Mouse (Mus musculus): Measurements from ENCODE around the gene Ift27. TPM values are rescaled to one million over a fixed set of nuclear protein-coding genes. Genes with fewer than 3 reads are reported as not detected.

Gene Ift27
- polyA plus RNA-seq, 1 experiment from 2014 or later = 118 TPM

GRCm38 (mm10) chr15:78186906-78187305 is 13.0 kb upstream of the Ift27 start:
- Histone ChIP-seq H3K27ac (replicated peaks) (no peak overlapping the region), H3K4me1 (peaks cover 10% of the 10 kb centered on the region), H3K9ac (replicated peaks) (no peak overlapping the region), H3K36me3 (no peaks in the 10 kb centered on the region), H3K9me3 (no peaks in the 10 kb centered on the region), H3K4me3 (no peak overlapping the region), H3K27me3 (no peaks in the 10 kb centered on the region), H3K4me2 (replicated peaks) (no peak overlapping the region)
- no peak for ATAC-seq (replicated peaks)
- 59% methylated on average over 5 of the region's 5 CpGs for WGBS

- H3K27ac ChIP-seq (replicated peaks) = no peak overlapping the region
These were observed 11.7 kb upstream of the Ift27 start for GRCm38 (mm10) chr15:78185609-78186008.

GRCm38 (mm10) chr15:78184855-78185254 is 10.9 kb upstream of the Ift27 start:
- Histone ChIP-seq H3K27me3 (no peaks in the 10 kb centered on the region), H3K4me1 (peaks cover 21% of the 10 kb centered on the region), H3K27ac (replicated peaks) (no peak overlapping the region), H3K4me3 (no peak overlapping the region), H3K9me3 (no peaks in the 10 kb centered on the region), H3K9ac (replicated peaks) (no peak overlapping the region), H3K36me3 (no peaks in the 10 kb centered on the region), H3K4me2 (replicated peaks) (no peak overlapping the region)
- peak; percentile 75 for ATAC-seq (replicated peaks)
- WGBS = 5% methylated on average over 10 of the region's 10 CpGs

More at GRCm38 (mm10) chr15:78185609-78186008, 11.7 kb upstream of the Ift27 start:
- Histone ChIP-seq H3K9ac (replicated peaks) (no peak overlapping the region), H3K4me3 (no peak overlapping the region), H3K4me1 (peaks cover 21% of the 10 kb centered on the region), H3K4me2 (replicated peaks) (no peak overlapping the region), H3K36me3 (no peaks in the 10 kb centered on the region), H3K9me3 (no peaks in the 10 kb centered on the region), H3K27me3 (no peaks in the 10 kb centered on the region)
- ATAC-seq (replicated peaks) = no peak
- 90% methylated on average over 4 of the region's 4 CpGs for WGBS

GRCm38 (mm10) chr15:78181701-78182405 is 7.9 kb upstream of the Ift27 start:
- H3K36me3 ChIP-seq = no peaks in the 10 kb centered on the region
- no peak overlapping the region for H3K4me3 ChIP-seq
- H3K27me3 ChIP-seq = no peaks in the 10 kb centered on the region
- 12% methylated on average over 8 of the region's 8 CpGs for WGBS
- H3K27ac ChIP-seq (replicated peaks) = peak overlapping the region; percentile 88
- peaks cover 24% of the 10 kb centered on the region for H3K4me1 ChIP-seq
- H3K4me2 ChIP-seq (replicated peaks) = 0 out of 2 replicates have a peak overlapping the region, but pooled peaks have one; percentile 8
- H3K9me3 ChIP-seq = no peaks in the 10 kb centered on the region
- H3K9ac ChIP-seq (replicated peaks) = peak overlapping the region; percentile 11; the same call in 1 of the 2 replicates
- ATAC-seq (replicated peaks) = peak; percentile 73

- Histone ChIP-seq H3K4me2 (replicated peaks) (no peak overlapping the region), H3K27me3 (no peaks in the 10 kb centered on the region), H3K36me3 (no peaks in the 10 kb centered on the region), H3K4me3 (no peak overlapping the region), H3K27ac (replicated peaks) (no peak overlapping the region), H3K9ac (replicated peaks) (no peak overlapping the region), H3K4me1 (peaks cover 29% of the 10 kb centered on the region), H3K9me3 (no peaks in the 10 kb centered on the region)
- WGBS = 74% methylated on average over 3 of the region's 3 CpGs
- no peak for ATAC-seq (replicated peaks)
These were observed 5.9 kb upstream of the Ift27 start for GRCm38 (mm10) chr15:78179775-78180174.

- H3K9me3 ChIP-seq = no peaks in the 10 kb centered on the region
- no peak overlapping the region for H3K4me3 ChIP-seq
- H3K4me2 ChIP-seq (replicated peaks) = no peak overlapping the region
- H3K4me1 ChIP-seq = peaks cover 32% of the 10 kb centered on the region
- no peak overlapping the region for H3K9ac ChIP-seq (replicated peaks)
- no peaks in the 10 kb centered on the region for H3K36me3 ChIP-seq
- no peaks in the 10 kb centered on the region for H3K27me3 ChIP-seq
- no peak for ATAC-seq (replicated peaks)
- no peak overlapping the region for H3K27ac ChIP-seq (replicated peaks)
- WGBS = 8% methylated on average over 9 of the region's 9 CpGs
These were observed 4.5 kb upstream of the Ift27 start for GRCm38 (mm10) chr15:78178397-78178796.

GRCm38 (mm10) chr15:78177257-78177656 is 3.4 kb upstream of the Ift27 start:
- H3K9me3 ChIP-seq = no peaks in the 10 kb centered on the region
- no peaks in the 10 kb centered on the region for H3K27me3 ChIP-seq
- H3K4me1 ChIP-seq = peaks cover 37% of the 10 kb centered on the region
- no peak overlapping the region for H3K4me2 ChIP-seq (replicated peaks)
- H3K36me3 ChIP-seq = no peaks in the 10 kb centered on the region
- H3K4me3 ChIP-seq = no peak overlapping the region
- WGBS = 72% methylated on average over 10 of the region's 10 CpGs
- H3K9ac ChIP-seq (replicated peaks) = no peak overlapping the region
- ATAC-seq (replicated peaks) = no peak
- H3K27ac ChIP-seq (replicated peaks) = no peak overlapping the region

GRCm38 (mm10) chr15:78174887-78175245 is 959 bp upstream of the Ift27 start:
- no peak for ATAC-seq (replicated peaks)
- WGBS = 75% methylated on average over 6 of the region's 6 CpGs
- Histone ChIP-seq H3K27me3 (no peaks in the 10 kb centered on the region), H3K36me3 (no peaks in the 10 kb centered on the region), H3K27ac (replicated peaks) (peak overlapping the region; percentile 85), H3K9me3 (no peaks in the 10 kb centered on the region), H3K9ac (replicated peaks) (peak overlapping the region; percentile 46), H3K4me2 (replicated peaks) (peak overlapping the region; percentile 43), H3K4me1 (peaks cover 32% of the 10 kb centered on the region), H3K4me3 (peak overlapping the region; percentile 38)

- Histone ChIP-seq H3K4me3 (peak overlapping the region; percentile 68), H3K36me3 (no peaks in the 10 kb centered on the region), H3K27ac (replicated peaks) (0 out of 2 replicates have a peak overlapping the region, but pooled peaks have one; percentile 28), H3K27me3 (no peaks in the 10 kb centered on the region), H3K9me3 (no peaks in the 10 kb centered on the region), H3K9ac (replicated peaks) (peak overlapping the region; percentile 72), H3K4me1 (peaks cover 30% of the 10 kb centered on the region), H3K4me2 (replicated peaks) (peak overlapping the region; percentile 92)
- ATAC-seq (replicated peaks) = no peak
- 22% methylated on average over 26 of the region's 26 CpGs for WGBS
These were observed 749 bp downstream of the Ift27 start for GRCm38 (mm10) chr15:78172899-78173817.

- 73% methylated on average over 11 of the region's 11 CpGs for WGBS
- Histone ChIP-seq H3K27ac (replicated peaks) (peak overlapping the region; percentile 37; the same call in 1 of the 2 replicates), H3K27me3 (no peaks in the 10 kb centered on the region), H3K4me2 (replicated peaks) (peak overlapping the region; percentile 92), H3K4me3 (peak overlapping the region; percentile 68), H3K9me3 (no peaks in the 10 kb centered on the region), H3K4me1 (peaks cover 29% of the 10 kb centered on the region), H3K9ac (replicated peaks) (0 out of 2 replicates have a peak overlapping the region, but pooled peaks have one; percentile 72), H3K36me3 (0 out of 2 replicates have a peak, but pooled peaks cover 4% of the 10 kb centered on the region)
- no peak for ATAC-seq (replicated peaks)
These were observed 1.5 kb downstream of the Ift27 start for GRCm38 (mm10) chr15:78172256-78172898.

GRCm38 (mm10) chr15:78171651-78172050 is 2.3 kb downstream of the Ift27 start:
- Histone ChIP-seq H3K4me3 (no peak overlapping the region), H3K27me3 (no peaks in the 10 kb centered on the region), H3K4me1 (peaks cover 29% of the 10 kb centered on the region), H3K4me2 (replicated peaks) (no peak overlapping the region), H3K9me3 (no peaks in the 10 kb centered on the region), H3K9ac (replicated peaks) (no peak overlapping the region), H3K36me3 (0 out of 2 replicates have a peak, but pooled peaks cover 4% of the 10 kb centered on the region), H3K27ac (replicated peaks) (peak overlapping the region; percentile 37; the same call in 1 of the 2 replicates)
- no peak for ATAC-seq (replicated peaks)
- 92% methylated on average over 10 of the region's 10 CpGs for WGBS

Measured in forebrain, embryonic 15.5 days (tissue).